Mouse (Mus musculus) gastrocnemius, postnatal 36 days (tissue): ENCODE results near the gene Lpxn. TPM values are rescaled to one million over a fixed set of nuclear protein-coding genes. Genes with fewer than 3 reads are reported as not detected.

Source experiments
- DNase-seq, 2 experiments: peaks; one replicate each; pipeline ENCODE4 v3.0.0; 2022
- intact Hi-C: fragments of 180-260 bp; cut with DNase I; formaldehyde crosslinking; loops from one replicate; pipeline ENCODE4 v1.15.1; 2025
- long read RNA-seq, 2 experiments: library from polyadenylated mRNA; stranded (forward); transcript quantifications; one replicate each; pipeline ENCODE4 v2.0.0; 2021
- total RNA-seq, 2 experiments: library from RNA; stranded (reverse); gene quantifications; 2 replicates each; pipeline ENCODE4 v1.2.3; 2021

Lpxn gene
- under 1 TPM; 0.25 to 0.31 TPM for total RNA-seq
- long read RNA-seq, experiment 1 = 0 reads
- long read RNA-seq, experiment 2, partial matches to known transcripts = 0 of 1 reads
- long read RNA-seq, experiment 2, other reads (novel, unspliced or antisense) = 0 of 1 reads

- intact Hi-C loops = loop anchor here (2.0 to 10.0 kb wide), 3 partner anchors 73 to 781 kb away; partner anchors contain the start of gene Gm4952
- peak; percentile 89 to 96 for DNase-seq
Measured at GRCm38 (mm10) chr19:12795511-12796327, at the start of gene Lpxn, which contains the start of gene Zfp91. Lpxn (plus strand) TSS chr19:12796193. Zfp91 (minus strand) TSS chr19:12796126.

- no peak for DNase-seq
- intact Hi-C loops = no loop called here
Measured at GRCm38 (mm10) chr19:12756286-12756685, 39.7 kb upstream of the Lpxn start.

GRCm38 (mm10) chr19:12758936-12759478 is 37.0 kb upstream of the Lpxn start:
- intact Hi-C loops = no loop called here
- DNase-seq = no peak

GRCm38 (mm10) chr19:12759656-12760055 is 36.3 kb upstream of the Lpxn start:
- peak; percentile 26 to 44 for DNase-seq
- intact Hi-C loops = no loop called here

GRCm38 (mm10) chr19:12762212-12763130 is 33.5 kb upstream of the Lpxn start:
- DNase-seq = no peak
- intact Hi-C loops = no loop called here

- intact Hi-C loops = no loop called here
- no peak for DNase-seq
Measured at GRCm38 (mm10) chr19:12765308-12765707, 30.7 kb upstream of the Lpxn start, which contains the start of gene Cntf. Cntf (minus strand) TSS chr19:12765632.

- DNase-seq = peak in 1 of 2 experiments; percentile 36
- intact Hi-C loops = no loop called here
Measured at GRCm38 (mm10) chr19:12770888-12771287, 25.1 kb upstream of the Lpxn start.

GRCm38 (mm10) chr19:12780437-12780836 is 15.6 kb upstream of the Lpxn start:
- intact Hi-C loops = no loop called here

GRCm38 (mm10) chr19:12786803-12787395 is 9.1 kb upstream of the Lpxn start:
- DNase-seq = no peak
- intact Hi-C loops = no loop called here

More at GRCm38 (mm10) chr19:12780437-12780836, 15.6 kb upstream of the Lpxn start:
- DNase-seq = no peak

- no peak for DNase-seq
- intact Hi-C loops = no loop called here
Measured at GRCm38 (mm10) chr19:12787721-12788120, 8.3 kb upstream of the Lpxn start.

- no peak for DNase-seq
- intact Hi-C loops = loop anchor here (10.0 kb wide), 2 partner anchors 198 to 778 kb away; partner anchors contain the start of gene Gm4952
Measured at GRCm38 (mm10) chr19:12792374-12792773, 3.6 kb upstream of the Lpxn start.

- intact Hi-C loops = loop anchor here (10.0 kb wide), 2 partner anchors 200 to 780 kb away; partner anchors contain the start of gene Gm4952
- peak; percentile 90 to 93 for DNase-seq
Measured at GRCm38 (mm10) chr19:12794056-12795044, 1.6 kb upstream of the Lpxn start.

GRCm38 (mm10) chr19:12795110-12795509 is 883 bp upstream of the Lpxn start:
- no peak for DNase-seq
- intact Hi-C loops = loop anchor here (10.0 kb wide), 2 partner anchors 200 to 780 kb away; partner anchors contain the start of gene Gm4952

- DNase-seq = peak in 1 of 2 experiments; percentile 70
- intact Hi-C loops = loop anchor here (2.0 to 10.0 kb wide), 3 partner anchors 74 to 782 kb away; partner anchors contain the start of gene Gm4952
Measured at GRCm38 (mm10) chr19:12796328-12796931, 437 bp downstream of the Lpxn start.

GRCm38 (mm10) chr19:12797071-12797470 is 1.1 kb downstream of the Lpxn start:
- intact Hi-C loops = loop anchor here (2.0 to 10.0 kb wide), 3 partner anchors 74 to 782 kb away; partner anchors contain the start of gene Gm4952
- no peak for DNase-seq

- no peak for DNase-seq
- intact Hi-C loops = loop anchor here (10.0 kb wide), 2 partner anchors 204 to 784 kb away; partner anchors contain the start of gene Gm4952
Measured at GRCm38 (mm10) chr19:12798404-12798803, 2.4 kb downstream of the Lpxn start.

GRCm38 (mm10) chr19:12799081-12799480 is 3.1 kb downstream of the Lpxn start:
- DNase-seq = no peak
- intact Hi-C loops = loop anchor here (10.0 kb wide), 2 partner anchors 204 to 784 kb away; partner anchors contain the start of gene Gm4952

GRCm38 (mm10) chr19:12800621-12801020 is 4.6 kb downstream of the Lpxn start:
- no peak for DNase-seq
- intact Hi-C loops = no loop called here
